Mouse (Mus musculus) kidney, postnatal 10 days (tissue): ENCODE results near the gene Fignl1.

Source experiments
- DNase-seq: peaks from one replicate; pipeline ENCODE4 v3.0.0; 2021; ENCODE audit warnings: mixed read lengths

Gene Fignl1

GRCm38 (mm10) chr11:11758883-11759282 lies 49.9 kb downstream of the Fignl1 start:
- no peak for DNase-seq

- DNase-seq, result no peak
Measured at GRCm38 (mm10) chr11:11758121-11758520, 50.6 kb downstream of the Fignl1 start.

GRCm38 (mm10) chr11:11752859-11753258 lies 55.9 kb downstream of the Fignl1 start:
- DNase-seq, result no peak

- no peak for DNase-seq
Measured at GRCm38 (mm10) chr11:11751091-11751490, 57.7 kb downstream of the Fignl1 start.

- no peak for DNase-seq
Measured at GRCm38 (mm10) chr11:11744222-11744621, 64.5 kb downstream of the Fignl1 start.

- DNase-seq, result peak; percentile 35
Measured at GRCm38 (mm10) chr11:11742626-11743025, 66.1 kb downstream of the Fignl1 start.

- DNase-seq, result no peak
Measured at GRCm38 (mm10) chr11:11741574-11741973, 67.2 kb downstream of the Fignl1 start.

- DNase-seq, result no peak
Measured at GRCm38 (mm10) chr11:11740603-11741002, 68.2 kb downstream of the Fignl1 start.

- DNase-seq, result no peak
Measured at GRCm38 (mm10) chr11:11739054-11739453, 69.7 kb downstream of the Fignl1 start.

GRCm38 (mm10) chr11:11737562-11737961 lies 71.2 kb downstream of the Fignl1 start:
- no peak for DNase-seq
